Mouse (Mus musculus) stomach, embryonic 16.5 days (tissue): ENCODE data around the gene Pcna. TPM values are rescaled to one million over a fixed set of nuclear protein-coding genes. Genes with fewer than 3 reads are reported as not detected.

Experiments
- ATAC-seq: fragments of 200-750 bp; cut with Nextera tagmentation; 2 replicates; pipeline ENCODE4 v1.8.0; 2017; ENCODE audit warnings: moderate number of reproducible peaks, moderate TSS enrichment; ENCODE audit not compliant: insufficient read depth, low FRiP score
- H3K27ac ChIP-seq: fragments of 300-500 bp; sonication (generic); 2 replicates; pipeline ENCODE4 v1.5.1; 2014; ENCODE audit warnings: low read length
- H3K27me3 ChIP-seq: fragments of 300-500 bp; sonication (generic); 2 replicates; pipeline ENCODE4 v1.6.1; 2014; ENCODE audit warnings: low read length, control low read depth, mixed read lengths; ENCODE audit not compliant: control insufficient read depth, insufficient read depth
- H3K36me3 ChIP-seq: fragments of 300-500 bp; sonication (generic); 2 replicates; pipeline ENCODE4 v1.6.1; 2014; ENCODE audit warnings: low read length; ENCODE audit not compliant: control insufficient read depth, insufficient read depth
- H3K4me1 ChIP-seq: fragments of 300-500 bp; sonication (generic); 2 replicates; pipeline ENCODE4 v1.6.1; 2014; ENCODE audit warnings: low read length, control low read depth, mixed read lengths; ENCODE audit not compliant: control insufficient read depth, insufficient read depth
- H3K4me2 ChIP-seq: fragments of 300-500 bp; sonication (generic); 2 replicates; pipeline ENCODE4 v1.6.1; 2014; ENCODE audit warnings: low read depth, low read length, mixed read lengths
- H3K4me3 ChIP-seq: fragments of 300-500 bp; sonication (generic); replicated peaks from 2 replicates; pipeline ENCODE4 v1.5.1; 2014; ENCODE audit warnings: mild to moderate bottlenecking, low read length
- H3K9ac ChIP-seq: fragments of 300-500 bp; sonication (generic); 2 replicates; pipeline ENCODE4 v1.6.1; 2014; ENCODE audit warnings: low read length
- H3K9me3 ChIP-seq: fragments of 300-500 bp; sonication (generic); replicated peaks from 2 replicates; pipeline ENCODE4 v1.6.1; 2016; ENCODE audit warnings: low read length, control low read depth; ENCODE audit not compliant: control insufficient read depth
- WGBS: fragments of 180-500 bp; shearing (Covaris S2); extraction: QIAGEN DNeasy Blood & Tissue Kit; methylation state at CpG from one replicate; pipeline ENCODE4 v1.1.7; 2014; 5-methylcytosine and 5-hydroxymethylcytosine counted together
- polyA plus RNA-seq: library from polyadenylated mRNA; unstranded; fragments of >200 nt; fragmentation: Nextera tagmentation; extraction: Ambion mirVana; gene quantifications from 2 replicates; pipeline ENCODE4 v1.2.1, GENCODE M21; 2015

Pcna gene
- polyA plus RNA-seq, 1 experiment from 2014 or later: 208 TPM

GRCm38 (mm10) chr2:132221611-132222073 is 31.5 kb downstream of the Pcna start:
- Histone ChIP-seq H3K4me2 (no peak overlapping the region), H3K4me3 (no peak overlapping the region), H3K9ac (no peak overlapping the region), H3K27me3 (no peaks in the 10 kb centered on the region), H3K27ac (no peak overlapping the region), H3K4me1 (no peaks in the 10 kb centered on the region), H3K9me3 (no peaks in the 10 kb centered on the region), H3K36me3 (no peaks in the 10 kb centered on the region)
- ATAC-seq: no peak; the same call in 1 of the 2 replicates
- WGBS: 55% methylated on average over 11 of the region's 11 CpGs

- no peaks in the 10 kb centered on the region for H3K27me3 ChIP-seq
- no peaks in the 10 kb centered on the region for H3K9me3 ChIP-seq
- no peak overlapping the region for H3K27ac ChIP-seq
- H3K4me1 ChIP-seq: no peaks in the 10 kb centered on the region
- no peaks in the 10 kb centered on the region for H3K36me3 ChIP-seq
- H3K9ac ChIP-seq: no peak overlapping the region
- ATAC-seq: no peak
- no peak overlapping the region for H3K4me2 ChIP-seq
- H3K4me3 ChIP-seq: no peak overlapping the region
- WGBS: 94% methylated on average over 5 of the region's 5 CpGs
Observed at GRCm38 (mm10) chr2:132211995-132212656, 41.0 kb downstream of the Pcna start.

- no peak for ATAC-seq
- Histone ChIP-seq H3K4me3 (no peak overlapping the region), H3K4me2 (no peak overlapping the region), H3K36me3 (no peaks in the 10 kb centered on the region), H3K27me3 (no peaks in the 10 kb centered on the region), H3K9ac (no peak overlapping the region), H3K4me1 (no peaks in the 10 kb centered on the region), H3K27ac (no peak overlapping the region), H3K9me3 (no peaks in the 10 kb centered on the region)
- WGBS: 78% methylated on average over 9 of the region's 9 CpGs
Observed at GRCm38 (mm10) chr2:132210806-132211312, 42.3 kb downstream of the Pcna start.

- no peak overlapping the region for H3K9ac ChIP-seq
- no peak for ATAC-seq
- H3K27ac ChIP-seq: no peak overlapping the region
- H3K27me3 ChIP-seq: no peaks in the 10 kb centered on the region
- no peak overlapping the region for H3K4me2 ChIP-seq
- no peak overlapping the region for H3K4me3 ChIP-seq
- H3K9me3 ChIP-seq: no peaks in the 10 kb centered on the region
- no peaks in the 10 kb centered on the region for H3K36me3 ChIP-seq
- no peaks in the 10 kb centered on the region for H3K4me1 ChIP-seq
- 75% methylated on average over 8 of the region's 8 CpGs for WGBS
Observed at GRCm38 (mm10) chr2:132208246-132208881, 44.8 kb downstream of the Pcna start.

GRCm38 (mm10) chr2:132206316-132206881 is 46.7 kb downstream of the Pcna start:
- no peaks in the 10 kb centered on the region for H3K9me3 ChIP-seq
- H3K27me3 ChIP-seq: no peaks in the 10 kb centered on the region
- H3K36me3 ChIP-seq: no peaks in the 10 kb centered on the region
- H3K27ac ChIP-seq: no peak overlapping the region
- peak; percentile 64; the same call in 1 of the 2 replicates for ATAC-seq
- H3K4me2 ChIP-seq: no peak overlapping the region
- no peaks in the 10 kb centered on the region for H3K4me1 ChIP-seq
- no peak overlapping the region for H3K4me3 ChIP-seq
- 77% methylated on average over 16 of the region's 16 CpGs for WGBS
- H3K9ac ChIP-seq: no peak overlapping the region

- Histone ChIP-seq H3K36me3 (no peaks in the 10 kb centered on the region), H3K4me1 (no peaks in the 10 kb centered on the region), H3K9me3 (no peaks in the 10 kb centered on the region), H3K27ac (no peak overlapping the region), H3K4me3 (no peak overlapping the region), H3K9ac (no peak overlapping the region), H3K4me2 (no peak overlapping the region), H3K27me3 (no peaks in the 10 kb centered on the region)
- 70% methylated on average over 4 of the region's 4 CpGs for WGBS
- no peak for ATAC-seq
Observed at GRCm38 (mm10) chr2:132205549-132205948, 47.6 kb downstream of the Pcna start.

GRCm38 (mm10) chr2:132203773-132204172 is 49.3 kb downstream of the Pcna start:
- Histone ChIP-seq H3K4me1 (no peaks in the 10 kb centered on the region), H3K36me3 (no peaks in the 10 kb centered on the region), H3K27ac (no peak overlapping the region), H3K4me3 (no peak overlapping the region), H3K9ac (no peak overlapping the region), H3K9me3 (no peaks in the 10 kb centered on the region), H3K4me2 (no peak overlapping the region), H3K27me3 (no peaks in the 10 kb centered on the region)
- no peak for ATAC-seq
- WGBS: 78% methylated on average over 3 of the region's 3 CpGs

GRCm38 (mm10) chr2:132203186-132203585 is 49.9 kb downstream of the Pcna start:
- 52% methylated on average over 3 of the region's 3 CpGs for WGBS
- no peaks in the 10 kb centered on the region for H3K36me3 ChIP-seq
- H3K27ac ChIP-seq: no peak overlapping the region
- H3K9ac ChIP-seq: no peak overlapping the region
- H3K4me1 ChIP-seq: no peaks in the 10 kb centered on the region
- H3K27me3 ChIP-seq: no peaks in the 10 kb centered on the region
- H3K9me3 ChIP-seq: no peaks in the 10 kb centered on the region
- no peak overlapping the region for H3K4me2 ChIP-seq
- ATAC-seq: no peak
- H3K4me3 ChIP-seq: no peak overlapping the region
